In genomic region chr10:89345196-89345533, GRCm38 (mm10) we compare ENCODE assay signal across 9 mouse cellular contexts. TPM values are rescaled to one million over a fixed set of nuclear protein-coding genes. Genes with fewer than 3 reads are reported as not detected.
A peak's percentile ranks its signal among the peaks of the same experiment; 100 is the strongest.
DNase-seq lines count a peak whose midpoint lies in the region; ATAC-seq lines count a peak whose summit lies in the region.
"Had no signal": no experiment of that assay in that cellular context is flagged by ENCODE, and none has a peak within 500 bp of the region (broad histone marks: within the 10 kb centered on the region; RNA-seq: fewer than 3 reads in every experiment).

No protein-coding gene starts in this region.

- peak; percentile 44; the same call in 1 of the 2 replicates for ATAC-seq in heart, embryonic 14.5 days (ENCODE audit: insufficient number of reproducible peaks, insufficient read depth, low FRiP score, low read depth)
- no peak for ATAC-seq in megakaryocyte-erythroid progenitor cell, adult 5-6 weeks (replicated peaks; ENCODE audit: low FRiP score, low TSS enrichment, poor library complexity, severe bottlenecking)

- H3K4me2 ChIP-seq in heart, embryonic 14.5 days (ENCODE audit: low read length), result peak overlapping the region; percentile 94

- H3K36me3 ChIP-seq in heart, embryonic 14.5 days (ENCODE audit: control insufficient read depth, insufficient read depth, low read length), result no peaks in the 10 kb centered on the region
- H3K36me3 ChIP-seq in hindbrain, embryonic 10.5 days, result no peaks in the 10 kb centered on the region
- no peaks in the 10 kb centered on the region for H3K36me3 ChIP-seq in midbrain, embryonic 10.5 days
- H3K36me3 ChIP-seq: G1E had no signal

- peak overlapping the region; percentile 81 for H3K9ac ChIP-seq in heart, embryonic 14.5 days (ENCODE audit: low read length)

- no peaks in the 10 kb centered on the region for H3K9me3 ChIP-seq in heart, embryonic 14.5 days (ENCODE audit: control insufficient read depth, low read length)
- no peaks in the 10 kb centered on the region for H3K9me3 ChIP-seq in hindbrain, embryonic 10.5 days
- H3K9me3 ChIP-seq in midbrain, embryonic 10.5 days (replicated peaks), result no peaks in the 10 kb centered on the region

- H3K27ac ChIP-seq in heart, embryonic 14.5 days (replicated peaks in 1 of 2; ENCODE audit: control insufficient read depth in 1 of 2, insufficient read depth in 1 of 2, low read depth in 2 of 2, low read length in 2 of 2), result peak overlapping the region in 1 of 2 experiments; percentile 78; a peak in 2 of 4 replicates
- H3K27ac ChIP-seq in brown adipose tissue, adult 24 weeks (replicated peaks; ENCODE audit: low read depth, low read length), result no peak overlapping the region
- no peak overlapping the region for H3K27ac ChIP-seq in hindbrain, embryonic 10.5 days
- H3K27ac ChIP-seq in midbrain, embryonic 10.5 days (replicated peaks), result no peak overlapping the region

- DNase-seq in heart, postnatal 25 days (ENCODE audit: low spot score), result no peak
- no peak for DNase-seq in hindbrain, embryonic 10.5 days (ENCODE audit: low spot score)
- no peak for DNase-seq in midbrain, embryonic 10.5 days (ENCODE audit: low spot score)
- DNase-seq in frontal cortex, postnatal 36 days (ENCODE audit: low spot score in 2 of 2), result no peak
- DNase-seq in left cerebral cortex, adult 9 months (ENCODE audit: low spot score in 2 of 2), result no peak

- H3K4me1 ChIP-seq in heart, embryonic 14.5 days (ENCODE audit: control insufficient read depth in 2 of 2, insufficient read depth in 2 of 2, low read length in 2 of 2), result peaks cover 8 to 28% of the 10 kb centered on the region in 2 experiments
- H3K4me1 ChIP-seq in brown adipose tissue, adult 24 weeks (ENCODE audit: control insufficient read depth, insufficient read depth, insufficient read length, low read length), result no peaks in the 10 kb centered on the region; the same call in 1 of the 2 replicates
- H3K4me1 ChIP-seq in hindbrain, embryonic 10.5 days (replicated peaks), result peaks cover 13% of the 10 kb centered on the region
- H3K4me1 ChIP-seq in midbrain, embryonic 10.5 days, result peaks cover 14% of the 10 kb centered on the region

- WGBS in heart, embryonic 14.5 days, result 39% methylated on average over 4 of the region's 4 CpGs
- WGBS in hindbrain, embryonic 10.5 days, result 44% methylated on average over 4 of the region's 4 CpGs
- 47% methylated on average over 4 of the region's 4 CpGs for WGBS in midbrain, embryonic 10.5 days

- no peaks in the 10 kb centered on the region for H3K27me3 ChIP-seq in heart, embryonic 14.5 days (ENCODE audit: control insufficient read depth, insufficient read depth, low read length)
- peaks cover 57% of the 10 kb centered on the region for H3K27me3 ChIP-seq in hindbrain, embryonic 10.5 days (ENCODE audit: insufficient read depth, poor library complexity, severe bottlenecking)
- H3K27me3 ChIP-seq in midbrain, embryonic 10.5 days (ENCODE audit: low read depth, poor library complexity, severe bottlenecking), result peaks cover 60% of the 10 kb centered on the region

- H3K4me3 ChIP-seq in heart, embryonic 14.5 days (ENCODE audit: control insufficient read depth in 1 of 2, insufficient read depth in 1 of 2, low read depth in 1 of 2, low read length in 2 of 2), result peak overlapping the region; percentile 46 to 78
- H3K4me3 ChIP-seq in brown adipose tissue, adult 24 weeks (ENCODE audit: insufficient read depth, low read depth, low read length), result peak overlapping the region; percentile 52
- peak overlapping the region; percentile 70 for H3K4me3 ChIP-seq in hindbrain, embryonic 10.5 days
- peak overlapping the region; percentile 72 for H3K4me3 ChIP-seq in midbrain, embryonic 10.5 days

- intact Hi-C loops in heart, postnatal 25 days (cut with DNase I), result no loop called here

RNA-seq across cellular contexts. Expression of gene Ano4, which starts 0.6 kb away (rescaled TPM):
- polyA plus RNA-seq in heart, embryonic 14.5 days (2014; fragmentation: Nextera tagmentation; extraction: Ambion mirVana), result 5.3 and 5.4 TPM in 2 replicates
- total RNA-seq in heart, postnatal 25 days (2021), result 1 to 10 TPM; 7.0 to 7.9 TPM
- polyA plus RNA-seq in brown adipose tissue, adult 24 weeks (2012; ENCODE audit: insufficient read depth, insufficient read length, missing spikeins), result not detected in 2 replicates
- 0.50 and 1.7 TPM in 2 replicates for polyA plus RNA-seq in hindbrain, embryonic 10.5 days (2016; fragmentation: Nextera tagmentation; extraction: Ambion mirVana)
- polyA plus RNA-seq in midbrain, embryonic 10.5 days (2016; fragmentation: Nextera tagmentation; extraction: Ambion mirVana), result 0.44 and 0.89 TPM in 2 replicates
- total RNA-seq in megakaryocyte-erythroid progenitor cell, adult 5-6 weeks (2014; fragmentation: Nextera tagmentation), result not detected in 2 replicates
- not detected in 2 replicates for total RNA-seq in megakaryocyte-erythroid progenitor cell, adult 5-6 weeks (2017)
- polyA plus RNA-seq: G1E had no signal
